Mouse (Mus musculus) gastrocnemius, postnatal 36 days (tissue): ENCODE measurements around the gene Trim30d. TPM values are rescaled to one million over a fixed set of nuclear protein-coding genes. Genes with fewer than 3 reads are reported as not detected.
"Not testable (repeated sequence)": the region's sequence is repeated elsewhere in the genome, so short reads cannot be mapped to it uniquely, and the experiment has no call there.

Experiments
- DNase-seq, 2 experiments: peaks; one replicate each; pipeline ENCODE4 v3.0.0; 2022
- intact Hi-C: fragments of 180-260 bp; cut with DNase I; formaldehyde crosslinking; loops from one replicate; pipeline ENCODE4 v1.15.1; 2025
- long read RNA-seq, 2 experiments: library from polyadenylated mRNA; stranded (forward); transcript quantifications; one replicate each; pipeline ENCODE4 v2.0.0; 2021
- total RNA-seq, 2 experiments: library from RNA; stranded (reverse); gene quantifications; 2 replicates each; pipeline ENCODE4 v1.2.3; 2021

The Trim30d gene
- total RNA-seq = under 1 TPM; 0.20 to 0.30 TPM
- long read RNA-seq, experiment 1, partial matches to known transcripts = 0 of 1 reads
- long read RNA-seq, experiment 1, other reads (novel, unspliced or antisense) = 1 of 1 reads
- long read RNA-seq, experiment 2 = 0 reads

DNA sequence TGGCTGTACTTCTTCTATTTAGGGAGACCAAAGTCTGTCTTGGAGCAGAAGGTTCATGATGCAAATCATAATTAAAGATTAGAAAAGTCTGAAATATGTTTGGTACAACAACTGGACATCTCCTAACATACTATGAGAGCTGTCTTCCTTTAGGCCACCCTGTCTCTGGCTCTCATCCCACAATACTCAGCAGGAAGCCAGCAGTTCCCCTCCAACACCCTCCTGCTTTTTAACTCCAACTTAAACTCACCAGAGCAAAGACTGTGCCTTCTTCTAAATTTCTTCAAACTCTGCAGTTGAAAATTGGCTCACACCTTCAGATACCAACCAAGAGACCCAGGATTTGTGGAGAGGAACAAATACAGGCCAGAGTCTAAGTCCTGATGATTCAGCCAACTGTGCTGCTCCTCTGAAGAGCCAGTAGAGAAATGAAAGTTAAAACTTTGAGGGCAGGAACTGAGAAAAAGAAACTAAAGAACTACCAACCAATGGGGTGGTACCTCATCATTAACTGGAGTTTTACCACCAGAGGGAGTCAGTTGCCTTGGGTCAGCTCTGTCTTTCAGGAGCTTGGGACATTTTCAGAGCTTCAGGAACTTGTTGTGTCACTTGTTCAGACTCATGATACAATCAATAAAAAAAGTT, at the start of gene Trim30d:
Gene Trim30d (minus strand): TSS at position 429 of the 645 bp plus-strand sequence.
- intact Hi-C loops, DNase-seq: not testable (repeated sequence)

DNA sequence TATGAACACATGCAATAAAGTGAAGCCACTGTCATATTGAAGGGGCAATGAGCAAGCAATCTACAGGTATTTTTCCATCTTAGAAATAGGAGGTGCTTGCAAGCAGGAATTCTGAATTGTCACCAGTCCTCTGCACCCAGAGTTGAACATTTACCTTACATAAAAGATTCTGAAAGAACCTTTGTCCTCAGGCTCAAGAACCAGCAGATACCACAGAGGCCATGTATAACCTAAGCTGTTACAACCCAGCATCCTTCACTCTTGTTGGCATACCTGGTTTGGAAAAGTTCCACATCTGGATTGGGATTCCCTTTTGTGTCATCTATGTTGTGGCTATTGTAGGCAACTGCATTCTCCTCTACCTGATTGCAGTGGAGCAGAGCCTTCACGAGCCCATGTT, 45.1 kb upstream of the Trim30d start:
- DNase-seq = no peak
- intact Hi-C loops = no loop called here

DNA sequence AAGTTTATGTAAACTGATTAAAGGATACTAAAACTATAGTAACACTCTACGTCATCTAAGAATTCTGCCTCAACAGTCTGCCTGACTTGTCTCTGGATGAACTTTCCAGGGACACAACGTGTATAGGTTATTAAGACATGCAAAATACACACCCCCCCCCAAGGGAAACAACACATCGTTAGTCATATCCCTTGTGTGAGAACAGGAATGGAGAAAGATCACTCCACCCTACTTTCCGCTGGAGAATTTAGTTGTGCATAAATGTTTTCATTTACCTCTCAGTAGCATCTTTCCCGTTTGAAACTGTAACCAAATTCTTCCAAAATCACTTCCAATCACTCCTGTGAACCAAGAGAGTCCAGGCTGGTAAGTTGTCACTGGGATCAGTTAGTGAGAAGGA, 42.2 kb upstream of the Trim30d start, which contains the start of gene Olfr651:
Gene Olfr651 (plus strand): TSS at position 301 of the 400 bp plus-strand sequence.
- intact Hi-C loops = no loop called here

DNA sequence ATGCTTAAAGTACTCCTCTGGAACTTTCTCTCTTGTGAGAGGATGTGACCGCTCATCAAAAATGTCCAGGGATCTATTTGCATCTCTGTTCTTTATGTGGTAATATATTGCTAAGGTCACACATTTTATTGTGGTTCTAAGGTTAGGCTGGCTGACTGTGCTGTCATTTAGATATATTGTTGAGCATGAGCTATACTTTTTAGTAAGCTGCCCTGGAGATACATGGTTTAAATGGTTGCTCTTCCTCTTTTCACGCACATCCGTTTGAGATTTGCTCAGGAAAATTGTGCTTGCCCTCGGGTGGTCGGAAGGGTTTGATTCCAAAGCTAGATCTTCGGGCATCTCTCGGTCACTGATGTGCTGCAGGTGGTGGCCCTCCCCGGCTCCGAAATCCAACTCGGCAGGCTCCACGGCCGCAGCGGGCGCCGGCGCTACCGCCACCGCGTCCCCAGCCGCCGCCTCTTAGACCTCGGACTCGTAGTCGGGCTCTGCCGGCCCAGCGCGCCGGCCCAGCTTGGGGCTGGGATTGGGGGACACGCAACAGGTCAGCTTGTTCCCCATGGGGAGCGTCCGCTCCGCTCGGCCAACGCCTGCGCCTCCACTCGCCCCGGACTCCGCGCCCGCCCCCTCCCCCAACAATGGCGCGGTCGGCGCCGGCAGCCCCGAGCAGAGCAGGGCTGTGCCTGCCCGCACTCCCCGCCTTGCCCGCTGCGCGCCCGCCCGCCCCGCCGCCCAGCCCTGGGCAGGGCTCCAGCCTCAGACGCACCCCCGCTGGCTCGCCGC, 5.9 kb downstream of the Trim30d start:
- DNase-seq = no peak
- intact Hi-C loops = no loop called here

More for the DNA sequence above, 42.2 kb upstream of the Trim30d start, which contains the start of gene Olfr651:
- DNase-seq = no peak

DNA sequence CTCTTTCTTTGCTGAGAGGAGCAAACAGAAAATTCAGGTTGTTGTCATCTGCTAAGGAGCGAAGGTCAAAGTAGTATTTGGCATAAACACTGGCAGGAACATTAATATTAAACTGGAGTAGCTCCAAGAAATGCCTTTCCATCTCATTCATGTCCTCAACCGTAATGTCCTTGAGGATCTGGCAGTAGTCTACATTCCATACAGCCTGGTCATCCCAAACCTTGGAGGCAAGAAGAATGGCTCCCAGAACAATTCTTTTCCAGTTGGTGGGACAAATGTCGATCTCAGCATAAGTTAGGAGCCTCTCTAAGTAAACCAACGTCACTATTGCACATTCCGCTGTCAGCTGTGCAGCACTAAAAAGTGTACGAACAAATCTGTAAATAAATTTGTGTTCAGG, 6.5 kb downstream of the Trim30d start:
- intact Hi-C loops, DNase-seq: not testable (repeated sequence)

DNA sequence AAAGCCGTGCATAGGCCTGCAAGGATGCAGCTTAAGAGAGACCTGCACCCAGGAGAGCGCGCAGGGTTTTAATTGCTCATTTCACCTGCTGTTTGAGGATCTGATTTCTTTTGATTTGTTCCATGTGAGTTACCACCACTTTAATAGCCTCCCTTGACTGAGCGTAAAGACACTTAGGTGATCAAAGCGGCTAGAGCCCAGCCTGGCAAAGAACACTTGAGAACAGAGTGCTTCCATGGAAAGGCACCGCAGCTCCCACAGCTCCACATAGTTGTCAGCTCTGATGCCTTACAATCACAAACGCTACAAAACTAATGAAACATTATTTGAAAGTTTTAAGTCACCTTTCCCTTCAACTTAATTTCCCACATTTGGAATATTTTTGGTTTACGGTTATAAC, 8.2 kb downstream of the Trim30d start:
- DNase-seq, intact Hi-C loops: not testable (repeated sequence)

DNA sequence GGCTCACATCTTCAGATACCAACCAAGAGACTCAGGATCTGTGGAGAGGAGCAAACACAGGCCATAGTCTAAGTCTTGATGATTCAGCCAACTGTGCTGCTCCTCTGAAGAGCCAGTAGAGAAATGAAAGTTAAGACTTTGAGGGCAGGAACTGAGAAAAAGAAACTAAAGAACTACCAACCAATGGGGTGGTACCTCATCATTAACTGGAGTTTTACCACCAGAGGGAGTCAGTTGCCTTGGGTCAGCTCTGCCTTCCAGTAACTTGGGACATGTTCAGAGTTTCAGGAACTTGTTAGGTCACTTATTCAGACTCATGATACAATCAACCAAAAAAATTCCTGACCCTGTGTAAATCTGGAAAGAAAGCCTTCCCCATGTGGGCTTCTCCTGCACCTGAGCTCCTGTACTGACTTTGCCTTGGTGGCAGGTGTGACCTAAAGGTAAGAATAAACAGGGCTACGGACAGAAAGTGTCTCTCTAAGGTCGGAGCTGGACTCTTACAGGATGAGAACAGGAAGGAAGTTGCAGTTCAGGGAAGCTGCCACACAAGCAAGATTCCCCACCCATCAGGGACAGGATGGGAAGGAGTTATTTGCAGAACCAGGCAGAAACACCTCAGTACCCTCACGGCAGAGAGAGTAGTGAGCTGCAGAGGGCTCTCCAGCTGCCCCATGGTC, 42.4 kb downstream of the Trim30d start, which contains the start of gene Trim30a:
Gene Trim30a (minus strand): TSS at position 129 of the 680 bp plus-strand sequence.
- intact Hi-C loops = no loop called here

DNA sequence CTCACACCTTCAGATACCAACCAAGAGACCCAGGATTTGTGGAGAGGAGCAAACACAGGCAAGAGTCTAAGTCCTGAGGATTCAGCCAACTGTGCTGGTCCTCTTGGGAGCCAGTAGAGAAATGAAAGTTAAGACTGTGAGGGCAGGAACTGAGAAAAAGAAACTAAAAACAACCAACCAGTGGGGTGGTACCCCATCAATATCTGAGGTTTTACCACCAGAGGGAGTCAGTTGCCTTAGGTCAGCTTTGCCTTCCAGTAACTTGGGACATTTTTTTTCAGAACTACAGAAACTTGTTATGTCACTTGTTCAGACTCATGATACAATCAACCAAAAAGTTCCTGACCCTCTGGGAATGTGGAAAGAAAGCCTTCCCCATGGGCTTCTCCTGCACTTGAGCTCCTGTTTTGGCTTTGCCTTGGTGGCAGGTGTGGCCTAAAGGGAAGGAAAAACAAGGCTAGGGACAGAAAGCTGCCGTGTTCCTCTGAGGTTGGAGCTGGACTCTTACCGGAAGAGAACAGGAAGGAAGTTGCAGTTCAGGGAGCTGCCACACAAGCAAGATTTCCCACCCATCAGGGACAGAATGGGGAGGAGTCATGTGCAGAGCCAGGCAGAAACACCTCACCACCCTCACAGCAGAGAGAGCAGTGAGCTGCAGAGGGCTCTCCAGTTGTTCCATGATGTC, 61.5 kb downstream of the Trim30d start:
- DNase-seq = no peak

More for the DNA sequence above, 42.4 kb downstream of the Trim30d start, which contains the start of gene Trim30a:
- no peak for DNase-seq

More for the DNA sequence above, 61.5 kb downstream of the Trim30d start:
- intact Hi-C loops = no loop called here

Other genes starting within 250 kb of the Trim30d start
- under 1 TPM; 0.62 to 0.66 TPM for gene Trim5, start 219.8 kb downstream of the Trim30d start, total RNA-seq
- 1 to 10 TPM; 2.3 to 2.4 TPM for gene Trim12a, start 192.4 kb downstream of the Trim30d start, total RNA-seq
- under 1 TPM in 1 of 2 experiments, not detected in 1; 0.39 TPM for gene Trim34b, start 178.4 kb downstream of the Trim30d start, total RNA-seq
- gene Trim12c, start 154.5 kb downstream of the Trim30d start, total RNA-seq = 1 to 10 TPM; 1.8 to 2.0 TPM
- not detected for gene Trim30b, start 138.0 kb downstream of the Trim30d start, total RNA-seq
- not detected for gene Trim30c, start 107.0 kb downstream of the Trim30d start, total RNA-seq
- 1 to 10 TPM in 1 of 2 experiments, under 1 TPM in 1; 0.77 to 1.2 TPM for gene Trim30a, start 42.7 kb downstream of the Trim30d start, total RNA-seq
- gene Olfr651, start 42.3 kb upstream of the Trim30d start, total RNA-seq = not detected
- gene Olfr652, start 53.1 kb upstream of the Trim30d start, total RNA-seq = not detected
- not detected for gene Olfr653, start 69.5 kb upstream of the Trim30d start, total RNA-seq
- gene Olfr654, start 79.2 kb upstream of the Trim30d start, total RNA-seq = not detected
- not detected for gene Olfr655, start 93.9 kb upstream of the Trim30d start, total RNA-seq
- not detected for gene Olfr656, start 106.1 kb upstream of the Trim30d start, total RNA-seq
- not detected for gene Olfr657, start 116.9 kb upstream of the Trim30d start, total RNA-seq
- not detected for gene Olfr658, start 139.5 kb upstream of the Trim30d start, total RNA-seq
- gene Olfr659, start 158.9 kb upstream of the Trim30d start, total RNA-seq = not detected
- gene Olfr661, start 178.7 kb upstream of the Trim30d start, total RNA-seq = not detected